Mouse (Mus musculus) right cerebral cortex, postnatal 4 days (tissue): ENCODE results near the gene 2610528A11Rik.

Source experiments
- DNase-seq: peaks from one replicate; pipeline ENCODE4 v3.0.0-alpha.2; 2022

The 2610528A11Rik gene

GRCm38 (mm10) chr14:37083755-37084154 is 30.1 kb downstream of the 2610528A11Rik start:
- DNase-seq: no peak

- DNase-seq: no peak
Observed at GRCm38 (mm10) chr14:37080724-37081123, 33.1 kb downstream of the 2610528A11Rik start.

DNA sequence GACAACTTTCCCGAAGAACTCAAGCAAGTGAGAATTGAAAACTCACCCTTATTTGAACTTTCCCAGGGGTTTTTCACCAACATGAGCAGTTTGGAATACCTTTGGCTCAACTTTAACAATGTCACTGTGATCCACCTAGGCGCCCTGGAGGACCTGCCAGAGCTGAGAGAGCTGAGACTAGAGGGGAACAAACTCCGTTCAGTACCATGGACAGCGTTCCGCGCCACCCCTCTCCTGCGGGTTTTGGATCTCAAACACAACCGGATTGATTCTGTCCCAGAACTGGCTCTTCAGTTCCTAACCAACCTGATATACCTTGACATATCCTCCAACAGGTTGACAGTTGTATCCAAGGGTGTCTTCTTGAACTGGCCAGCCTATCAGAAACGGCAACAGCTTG is 45.3 kb downstream of the 2610528A11Rik start:
- DNase-seq: peak; percentile 37

DNA sequence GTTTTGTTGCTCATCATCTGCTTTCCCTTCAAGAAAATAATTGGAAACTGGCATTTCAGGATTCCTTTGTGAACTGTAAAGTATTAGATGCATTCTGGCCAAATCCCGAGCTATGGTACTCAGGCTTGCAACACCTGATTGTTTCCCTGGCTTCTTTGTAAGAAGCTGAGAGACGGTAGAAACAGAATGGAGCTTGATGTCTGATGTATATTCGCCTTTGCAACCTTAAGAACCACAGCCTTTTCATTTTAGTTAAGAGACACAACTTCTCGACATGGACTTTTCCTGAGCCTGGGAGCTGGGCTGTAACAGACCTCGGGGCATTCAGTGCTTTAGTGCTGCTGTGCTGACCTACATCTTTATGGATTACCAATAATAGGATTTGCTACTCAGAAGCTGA is 46.2 kb downstream of the 2610528A11Rik start, which contains the start of gene Lrit2:
Gene Lrit2 (plus strand): TSS at position 301 of the 400 bp plus-strand sequence.
- no peak for DNase-seq

DNA sequence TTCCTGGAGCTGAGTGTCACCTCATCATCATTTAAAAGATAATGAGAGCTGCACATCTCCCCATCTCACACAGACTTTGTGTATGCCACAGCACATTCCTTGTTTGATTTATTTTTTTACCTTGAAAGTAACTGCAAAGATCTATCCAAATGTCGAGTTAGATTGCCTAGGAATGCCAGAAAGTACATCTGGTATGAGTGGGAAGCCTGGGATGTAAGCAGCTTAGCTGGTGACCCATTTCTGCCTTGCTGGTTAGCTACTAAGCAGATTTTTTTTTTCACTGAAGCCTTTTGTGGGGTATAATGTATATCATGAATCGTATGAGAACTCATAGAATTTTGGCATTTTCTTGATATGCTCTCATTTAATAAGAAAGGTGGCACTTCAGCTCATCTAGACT is 47.2 kb downstream of the 2610528A11Rik start:
- no peak for DNase-seq

- DNase-seq: no peak
Observed at GRCm38 (mm10) chr14:37064849-37065248, 49.0 kb downstream of the 2610528A11Rik start.
